Mouse (Mus musculus) kidney, adult 2 months (tissue): ENCODE results near the gene Rassf2.

Experiments
- CTCF ChIP-seq: fragments of 200-500 bp; conservative IDR thresholded peaks from 2 replicates; pipeline ENCODE4 v1.5.1; 2011; ENCODE audit warnings: low read depth, mild to moderate bottlenecking, control low read depth, low read length, moderate library complexity, mixed read lengths; ENCODE audit not compliant: insufficient read depth, insufficient read length
- POLR2A ChIP-seq: fragments of 200-500 bp; IDR thresholded peaks from one replicate; pipeline ENCODE4 v1.6.1; 2011; ENCODE audit warnings: low read depth, low read length, control low read depth

- no peak for TF ChIP-seq POLR2A
- peak; percentile 99 for TF ChIP-seq CTCF
These were observed 47.4 kb downstream of the Rassf2 start for GRCm38 (mm10) chr2:131982546-131983196.
